Mouse (Mus musculus): ENCODE data around the gene Neurod2. TPM values are rescaled to one million over a fixed set of nuclear protein-coding genes. Genes with fewer than 3 reads are reported as not detected.

Neurod2 gene
- polyA plus RNA-seq, 1 experiment, result not detected

DNA sequence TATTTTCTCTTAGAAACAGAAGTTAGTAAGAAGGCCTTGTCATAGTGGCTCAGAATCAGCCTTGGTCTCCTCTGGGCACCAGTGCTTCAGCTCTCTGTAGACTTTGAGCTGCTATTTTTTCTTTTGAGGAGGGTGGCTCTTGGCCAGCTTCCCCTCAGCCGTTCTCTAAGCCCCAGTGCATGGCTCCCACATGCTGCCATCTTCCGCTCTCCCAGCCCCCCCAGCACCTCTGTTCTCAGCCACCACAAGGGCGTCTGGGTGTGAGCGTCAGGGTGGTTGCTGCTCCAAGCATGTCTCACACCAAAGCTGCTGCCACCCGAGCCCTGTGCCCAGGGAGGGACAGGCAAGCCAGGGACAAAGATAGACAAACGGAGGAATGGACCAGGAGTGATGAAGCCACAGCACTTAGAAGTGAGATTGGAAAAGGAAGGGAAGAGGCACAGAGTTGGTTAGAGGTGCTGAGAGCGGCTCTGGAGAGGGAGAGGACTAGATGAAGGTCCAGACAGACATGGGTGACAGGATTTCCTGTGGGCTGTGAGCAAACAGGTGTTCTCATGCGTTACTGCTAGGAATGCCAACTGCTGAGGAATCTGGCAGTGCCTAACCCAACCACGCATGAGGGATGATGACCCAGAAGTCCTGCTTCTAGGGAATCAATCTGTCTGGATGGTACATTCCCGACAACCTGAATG, 37.9 kb upstream of the Neurod2 start:
- Histone ChIP-seq H3K4me1 (ENCODE audit: control insufficient read depth, insufficient read depth, low read length) (no peaks in the 10 kb centered on the region), H3K4me3 (ENCODE audit: insufficient read depth, low read length) (no peak overlapping the region), H3K27ac (ENCODE audit: insufficient read depth, low read length) (no peak overlapping the region)
- TF ChIP-seq CTCF (IDR thresholded peaks at IDR 0.05; ENCODE audit: borderline replicate concordance, insufficient read depth, low read length) (no peak), POLR2A (IDR thresholded peaks at IDR 0.05; ENCODE audit: low read depth, low read length) (no peak)

DNA sequence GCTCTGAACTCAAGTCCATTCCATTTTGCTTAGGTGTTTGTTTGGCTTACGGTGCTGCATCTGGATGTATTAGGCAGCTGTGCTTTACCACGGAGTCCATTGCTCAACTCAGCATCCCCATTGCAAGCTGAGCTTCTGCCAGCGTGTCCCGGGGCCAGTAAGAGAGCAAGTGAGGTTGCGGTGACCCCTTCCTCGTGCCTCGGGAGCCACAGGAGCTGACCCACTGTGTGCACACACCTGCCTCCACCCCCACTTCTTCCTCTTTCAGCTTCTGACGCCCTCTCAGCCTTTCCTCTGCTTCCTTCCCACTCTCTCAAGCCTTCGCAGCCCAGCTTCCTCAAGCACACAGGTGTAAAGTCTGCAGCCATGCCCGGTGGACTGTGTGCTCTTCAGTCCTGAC, 36.8 kb upstream of the Neurod2 start:
- no peak overlapping the region for H3K27ac ChIP-seq (ENCODE audit: insufficient read depth, low read length)
- TF ChIP-seq POLR2A (IDR thresholded peaks at IDR 0.05; ENCODE audit: low read depth, low read length) (no peak), CTCF (IDR thresholded peaks at IDR 0.05; ENCODE audit: borderline replicate concordance, insufficient read depth, low read length) (no peak)
- H3K4me1 ChIP-seq (ENCODE audit: control insufficient read depth, insufficient read depth, low read length), result no peaks in the 10 kb centered on the region

GRCm38 (mm10) chr11:98364410-98364809, 35.0 kb upstream of the Neurod2 start:
- H3K4me3 ChIP-seq (ENCODE audit: insufficient read depth, low read length), result no peak overlapping the region
- TF ChIP-seq POLR2A (IDR thresholded peaks at IDR 0.05; ENCODE audit: low read depth, low read length), result no peak
- TF ChIP-seq CTCF (IDR thresholded peaks at IDR 0.05; ENCODE audit: borderline replicate concordance, insufficient read depth, low read length), result no peak
- H3K4me1 ChIP-seq (ENCODE audit: control insufficient read depth, insufficient read depth, low read length), result 0 out of 2 replicates have a peak, but pooled peaks cover 2% of the 10 kb centered on the region
- no peak overlapping the region for H3K27ac ChIP-seq (ENCODE audit: insufficient read depth, low read length)

More for the DNA sequence above, 36.8 kb upstream of the Neurod2 start:
- H3K4me3 ChIP-seq (ENCODE audit: insufficient read depth, low read length), result no peak overlapping the region

GRCm38 (mm10) chr11:98363817-98364216, 34.4 kb upstream of the Neurod2 start:
- Histone ChIP-seq H3K4me3 (ENCODE audit: insufficient read depth, low read length) (no peak overlapping the region), H3K4me1 (ENCODE audit: control insufficient read depth, insufficient read depth, low read length) (0 out of 2 replicates have a peak, but pooled peaks cover 4% of the 10 kb centered on the region), H3K27ac (ENCODE audit: insufficient read depth, low read length) (no peak overlapping the region)
- TF ChIP-seq CTCF (IDR thresholded peaks at IDR 0.05; ENCODE audit: borderline replicate concordance, insufficient read depth, low read length), result no peak
- TF ChIP-seq POLR2A (IDR thresholded peaks at IDR 0.05; ENCODE audit: low read depth, low read length), result no peak

- TF ChIP-seq POLR2A (IDR thresholded peaks at IDR 0.05; ENCODE audit: low read depth, low read length) (no peak), CTCF (IDR thresholded peaks at IDR 0.05; ENCODE audit: borderline replicate concordance, insufficient read depth, low read length) (no peak)
- H3K27ac ChIP-seq (ENCODE audit: insufficient read depth, low read length), result no peak overlapping the region
- no peak overlapping the region for H3K4me3 ChIP-seq (ENCODE audit: insufficient read depth, low read length)
- 0 out of 2 replicates have a peak, but pooled peaks cover 4% of the 10 kb centered on the region for H3K4me1 ChIP-seq (ENCODE audit: control insufficient read depth, insufficient read depth, low read length)
Observed at GRCm38 (mm10) chr11:98360866-98361521, 31.5 kb upstream of the Neurod2 start.

GRCm38 (mm10) chr11:98358161-98359083, 29.0 kb upstream of the Neurod2 start, which contains the start of gene Stard3:
Gene Stard3, plus strand, starts transcription at chr11:98358368.
- TF ChIP-seq CTCF (IDR thresholded peaks at IDR 0.05; ENCODE audit: borderline replicate concordance, insufficient read depth, low read length) (no peak), POLR2A (IDR thresholded peaks at IDR 0.05; ENCODE audit: low read depth, low read length) (peak; percentile 94)
- peak within 1 kb of the TSS; percentile 70 for H3K4me3 ChIP-seq (ENCODE audit: insufficient read depth, low read length)
- peak within 1 kb of the TSS; percentile 27 for H3K27ac ChIP-seq (ENCODE audit: insufficient read depth, low read length)
- H3K4me1 ChIP-seq (ENCODE audit: control insufficient read depth, insufficient read depth, low read length), result 0 out of 2 replicates have a peak, but pooled peaks cover 4% of the 10 kb centered on the region

GRCm38 (mm10) chr11:98357396-98358160, 28.1 kb upstream of the Neurod2 start:
- peak overlapping the region; percentile 39 for H3K4me3 ChIP-seq (ENCODE audit: insufficient read depth, low read length)
- peak overlapping the region; percentile 27; the same call in 1 of the 2 replicates for H3K27ac ChIP-seq (ENCODE audit: insufficient read depth, low read length)
- no peak for TF ChIP-seq POLR2A (IDR thresholded peaks at IDR 0.05; ENCODE audit: low read depth, low read length)
- no peak for TF ChIP-seq CTCF (IDR thresholded peaks at IDR 0.05; ENCODE audit: borderline replicate concordance, insufficient read depth, low read length)
- 0 out of 2 replicates have a peak, but pooled peaks cover 4% of the 10 kb centered on the region for H3K4me1 ChIP-seq (ENCODE audit: control insufficient read depth, insufficient read depth, low read length)

- TF ChIP-seq CTCF (IDR thresholded peaks at IDR 0.05; ENCODE audit: borderline replicate concordance, insufficient read depth, low read length) (no peak), POLR2A (IDR thresholded peaks at IDR 0.05; ENCODE audit: low read depth, low read length) (no peak)
- Histone ChIP-seq H3K4me3 (ENCODE audit: insufficient read depth, low read length) (no peak overlapping the region), H3K4me1 (ENCODE audit: control insufficient read depth, insufficient read depth, low read length) (0 out of 2 replicates have a peak, but pooled peaks cover 4% of the 10 kb centered on the region), H3K27ac (ENCODE audit: insufficient read depth, low read length) (no peak overlapping the region)
Observed at GRCm38 (mm10) chr11:98356625-98357394, 27.4 kb upstream of the Neurod2 start.

All from embryonic fibroblast, embryonic 13.5 days (primary cell).